Mouse (Mus musculus) spleen, adult 2 months (tissue): ENCODE results near the gene Gm2696. TPM values are rescaled to one million over a fixed set of nuclear protein-coding genes. Genes with fewer than 3 reads are reported as not detected.

Source experiments
- DNase-seq, 2 experiments: peaks; one replicate each; pipeline versions ENCODE4 v3.0.0 to v3.0.0-alpha.2; 2012 to 2021; ENCODE audit warnings: low spot score in 2 of 2, low read depth in 1 of 2
- H3K27ac ChIP-seq: fragments of 200-500 bp; 2 replicates; pipeline ENCODE4 v1.5.1; 2012; ENCODE audit warnings: low read length, inconsistent platforms; ENCODE audit not compliant: insufficient read depth
- H3K27me3 ChIP-seq: fragments of 200-500 bp; 2 replicates; pipeline ENCODE4 v1.6.1; 2012; ENCODE audit warnings: mild to moderate bottlenecking, moderate library complexity, low read length, inconsistent platforms; ENCODE audit not compliant: control insufficient read depth, insufficient read depth
- H3K36me3 ChIP-seq: fragments of 200-500 bp; 2 replicates; pipeline ENCODE4 v1.6.1; 2012; ENCODE audit warnings: mild to moderate bottlenecking, low read length, inconsistent platforms; ENCODE audit not compliant: control insufficient read depth, insufficient read depth
- H3K4me1 ChIP-seq: fragments of 200-500 bp; 2 replicates; pipeline ENCODE4 v1.6.1; 2011; ENCODE audit warnings: inconsistent platforms; ENCODE audit not compliant: control insufficient read depth, insufficient read depth, insufficient read length
- H3K4me3 ChIP-seq: fragments of 200-500 bp; 2 replicates; pipeline ENCODE4 v1.5.1; 2011; ENCODE audit warnings: mild to moderate bottlenecking, inconsistent platforms; ENCODE audit not compliant: insufficient read depth, insufficient read length; ENCODE audit errors: extremely low read depth
- CTCF ChIP-seq: fragments of 200-500 bp; IDR thresholded peaks from 2 replicates; pipeline ENCODE4 v1.5.1; 2011; ENCODE audit warnings: mild to moderate bottlenecking, inconsistent platforms; ENCODE audit not compliant: insufficient read depth, insufficient read length, insufficient replicate concordance; ENCODE audit errors: extremely low read depth
- POLR2A ChIP-seq: fragments of 200-500 bp; IDR thresholded peaks from 2 replicates; pipeline ENCODE4 v1.6.1; 2011; ENCODE audit warnings: low read depth, low read length, inconsistent platforms
- WGBS: fragments of 180-500 bp; shearing (Covaris S2); methylation state at CpG from one replicate; pipeline ENCODE4 v1.1.7; 2018; 5-methylcytosine and 5-hydroxymethylcytosine counted together
- polyA plus RNA-seq: library from polyadenylated mRNA; depleted of rRNA; stranded (reverse); fragments of >200 nt; gene quantifications from 2 replicates; pipeline ENCODE4 v1.2.3, GENCODE M21; 2012

Gene Gm2696
- polyA plus RNA-seq, 1 experiment: not detected

DNA sequence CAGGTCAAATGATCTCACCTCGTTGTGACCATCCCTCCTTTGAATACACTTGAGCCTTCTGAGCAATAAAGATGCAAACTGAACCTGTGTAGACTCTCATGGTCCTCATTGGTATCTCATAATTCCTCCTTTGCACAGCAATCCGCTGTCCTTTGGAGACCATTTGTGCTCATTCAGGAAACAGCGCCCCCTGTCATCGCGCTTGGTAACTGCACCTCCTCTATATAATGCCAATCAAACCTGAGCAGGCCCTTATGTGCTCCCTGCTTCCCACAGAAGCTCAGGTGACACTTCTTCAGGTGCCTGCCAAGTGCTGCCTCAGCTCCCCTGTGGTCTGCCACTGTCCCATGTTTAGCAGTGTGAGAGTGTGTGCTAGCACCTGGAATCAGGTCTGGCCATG, 1.0 kb downstream of the Gm2696 start:
- no peaks in the 10 kb centered on the region for H3K36me3 ChIP-seq
- no peaks in the 10 kb centered on the region for H3K27me3 ChIP-seq
- TF ChIP-seq CTCF (peak; percentile 50; the same call in 1 of the 2 replicates), POLR2A (no peak)
- H3K27ac ChIP-seq: no peak overlapping the region
- peak in 1 of 2 experiments; percentile 18 for DNase-seq
- no peak overlapping the region for H3K4me3 ChIP-seq
- no peaks in the 10 kb centered on the region for H3K4me1 ChIP-seq
- WGBS: 39% methylated on average over 5 of the region's 5 CpGs

GRCm38 (mm10) chr10:77818523-77818922, 4.0 kb downstream of the Gm2696 start:
- H3K36me3 ChIP-seq: no peaks in the 10 kb centered on the region
- H3K4me3 ChIP-seq: no peak overlapping the region
- no peaks in the 10 kb centered on the region for H3K27me3 ChIP-seq
- H3K27ac ChIP-seq: no peak overlapping the region
- 97% methylated on average over 4 of the region's 4 CpGs for WGBS
- no peak for DNase-seq
- H3K4me1 ChIP-seq: no peaks in the 10 kb centered on the region
- TF ChIP-seq POLR2A: no peak
- no peak for TF ChIP-seq CTCF

DNA sequence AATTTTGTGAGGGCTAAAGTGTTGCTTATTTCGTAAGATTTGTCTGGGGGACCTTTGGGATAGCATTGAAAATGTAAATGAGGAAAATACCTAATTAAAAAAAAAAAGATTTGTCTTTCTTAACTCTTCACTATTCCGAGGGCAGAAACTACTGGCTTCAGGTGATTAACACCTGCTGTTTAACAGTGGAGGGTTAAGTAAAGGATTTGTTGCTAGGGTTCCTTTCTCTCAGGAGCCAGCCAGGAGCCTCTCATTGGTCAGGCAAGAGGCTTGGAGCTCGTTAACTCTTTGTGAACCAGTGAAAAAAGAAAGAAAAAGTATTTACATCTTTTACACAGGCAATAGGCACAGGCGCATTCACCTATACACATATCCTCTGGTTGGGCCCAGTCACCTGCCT, 4.7 kb downstream of the Gm2696 start:
- Histone ChIP-seq H3K4me3 (no peak overlapping the region), H3K27me3 (no peaks in the 10 kb centered on the region), H3K36me3 (no peaks in the 10 kb centered on the region), H3K27ac (no peak overlapping the region), H3K4me1 (no peaks in the 10 kb centered on the region)
- no peak for TF ChIP-seq POLR2A
- no peak for TF ChIP-seq CTCF
- WGBS: 72% methylated on average over 4 of the region's 4 CpGs
- DNase-seq: no peak

- Histone ChIP-seq H3K4me3 (no peak within 1 kb of the TSS), H3K36me3 (no peaks in the 10 kb centered on the region), H3K27me3 (no peaks in the 10 kb centered on the region), H3K27ac (no peak within 1 kb of the TSS), H3K4me1 (no peaks in the 10 kb centered on the region)
- TF ChIP-seq CTCF (no peak), POLR2A (no peak)
- 70% methylated on average over 6 of the region's 6 CpGs for WGBS
- DNase-seq: no peak
Observed at GRCm38 (mm10) chr10:77826951-77827350, 12.5 kb downstream of the Gm2696 start, which contains the start of gene Krtap10-4. Gene Krtap10-4 (minus strand): TSS chr10:77827095.

DNA sequence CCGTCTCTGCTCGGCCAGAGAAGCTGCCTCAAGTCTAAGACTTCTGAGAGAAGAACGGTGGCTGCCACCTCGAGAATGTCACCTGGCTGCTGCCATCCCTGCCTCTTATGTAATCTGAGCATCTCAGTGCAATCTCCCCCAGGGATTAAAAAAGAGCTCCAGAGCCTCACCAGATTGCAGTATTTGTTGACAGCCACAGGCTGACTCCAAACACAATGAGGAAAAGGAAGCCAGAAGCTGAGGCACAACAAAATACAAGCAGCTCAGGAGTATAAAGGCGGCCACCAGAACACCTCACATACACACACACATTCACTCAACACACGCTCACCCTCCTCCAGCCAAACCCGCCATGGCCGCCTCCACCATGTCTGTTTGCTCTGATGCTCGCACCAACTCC, 21.2 kb downstream of the Gm2696 start, which contains the start of gene Krtap10-10:
Gene Krtap10-10 (plus strand): TSS at position 301 of the 400 bp plus-strand sequence.
- H3K4me3 ChIP-seq: no peak within 1 kb of the TSS
- no peaks in the 10 kb centered on the region for H3K36me3 ChIP-seq
- TF ChIP-seq POLR2A (no peak), CTCF (no peak)
- no peaks in the 10 kb centered on the region for H3K4me1 ChIP-seq
- no peaks in the 10 kb centered on the region for H3K27me3 ChIP-seq
- no peak within 1 kb of the TSS for H3K27ac ChIP-seq
- no peak for DNase-seq
- 68% methylated on average over 9 of the region's 9 CpGs for WGBS

GRCm38 (mm10) chr10:77839006-77839405, 24.5 kb downstream of the Gm2696 start:
- Histone ChIP-seq H3K4me3 (no peak overlapping the region), H3K27ac (no peak overlapping the region), H3K36me3 (no peaks in the 10 kb centered on the region), H3K4me1 (no peaks in the 10 kb centered on the region), H3K27me3 (no peaks in the 10 kb centered on the region)
- TF ChIP-seq CTCF (no peak), POLR2A (no peak)
- DNase-seq: no peak
- 71% methylated on average over 6 of the region's 6 CpGs for WGBS

GRCm38 (mm10) chr10:77846503-77846902, 32.0 kb downstream of the Gm2696 start, which contains the start of gene Gm36176:
Gene Gm36176 (plus strand): TSS chr10:77846803.
- H3K27ac ChIP-seq: no peak within 1 kb of the TSS
- DNase-seq: no peak
- no peak within 1 kb of the TSS for H3K4me3 ChIP-seq
- TF ChIP-seq CTCF (no peak), POLR2A (no peak)
- no peaks in the 10 kb centered on the region for H3K4me1 ChIP-seq
- H3K27me3 ChIP-seq: no peaks in the 10 kb centered on the region
- no peaks in the 10 kb centered on the region for H3K36me3 ChIP-seq
- 93% methylated on average over 2 of the region's 3 CpGs for WGBS

GRCm38 (mm10) chr10:77846961-77847360, 32.5 kb downstream of the Gm2696 start:
- WGBS: 43% methylated on average over 2 of the region's 2 CpGs
- no peaks in the 10 kb centered on the region for H3K27me3 ChIP-seq
- H3K4me3 ChIP-seq: no peak overlapping the region
- DNase-seq: no peak
- no peaks in the 10 kb centered on the region for H3K4me1 ChIP-seq
- H3K27ac ChIP-seq: no peak overlapping the region
- TF ChIP-seq CTCF (no peak), POLR2A (no peak)
- H3K36me3 ChIP-seq: no peaks in the 10 kb centered on the region
